Mouse (Mus musculus): ENCODE data around the gene Nppb.

DNA sequence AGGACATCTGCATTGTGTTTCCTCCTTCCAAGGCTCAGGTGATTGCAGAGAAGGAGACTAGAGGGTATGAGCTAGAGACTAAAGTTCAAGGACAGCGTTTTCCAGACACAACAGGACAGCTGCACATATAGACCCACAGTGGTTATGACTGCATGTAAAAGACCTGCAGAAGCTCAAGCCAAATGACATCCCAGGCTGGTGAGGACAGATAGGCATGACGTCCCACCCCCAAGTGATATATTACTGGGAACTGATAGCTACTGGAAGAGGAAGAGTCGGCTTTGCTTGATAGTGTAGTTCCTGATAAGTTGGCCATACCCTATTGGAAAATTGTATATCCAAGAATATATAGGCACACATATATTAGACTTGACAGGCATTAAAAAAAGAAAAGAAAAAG lies 9.4 kb upstream of the Nppb start:
- TF ChIP-seq CTCF (IDR thresholded peaks at IDR 0.05; ENCODE audit: borderline replicate concordance, insufficient read depth, low read length) (no peak), POLR2A (IDR thresholded peaks at IDR 0.05; ENCODE audit: low read depth, low read length) (no peak)

Data from embryonic fibroblast, embryonic 13.5 days (primary cell).